17 mouse cellular contexts compared by ENCODE assay signal in the genomic region with DNA sequence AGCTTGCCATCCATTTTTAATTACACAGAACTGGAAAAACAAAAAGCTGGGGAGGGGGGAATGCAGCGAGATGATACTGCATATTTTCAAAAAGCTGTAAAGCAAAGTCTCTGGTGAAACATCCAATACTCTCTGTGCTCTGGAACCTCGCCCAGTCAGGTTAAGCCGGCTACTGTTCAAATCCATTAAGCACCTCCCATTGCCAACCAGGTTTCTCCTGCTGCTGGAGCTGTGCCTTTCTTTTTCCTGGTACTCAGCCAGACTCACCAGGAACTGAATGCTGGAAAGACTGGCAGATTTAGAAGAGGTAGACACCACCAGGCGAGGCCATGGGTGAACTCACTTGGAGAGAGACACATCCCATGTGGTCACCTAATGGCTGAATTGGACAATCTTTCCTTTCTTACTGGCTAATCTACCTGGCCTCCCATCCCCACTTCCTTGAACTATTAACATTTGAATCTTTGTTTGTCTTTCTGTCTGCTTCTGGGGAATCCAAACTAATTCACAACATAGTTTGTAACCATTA.
A peak's percentile ranks its signal among the peaks of the same experiment; 100 is the strongest.
DNase-seq lines count a peak whose midpoint lies in the region; ATAC-seq and TF ChIP-seq lines count a peak whose summit lies in the region.
"Had no signal": no experiment of that assay in that cellular context is flagged by ENCODE, and none has a peak within 500 bp of the region (broad histone marks: within the 10 kb centered on the region; RNA-seq: fewer than 3 reads in every experiment).

No protein-coding gene starts in this region.

- TF ChIP-seq CTCF in liver, adult 2 months (IDR thresholded peaks at IDR 0.05; ENCODE audit: low read depth, low read length), result no peak
- TF ChIP-seq CTCF in liver, postnatal 0 days (IDR thresholded peaks at IDR 0.05; ENCODE audit: low read depth), result no peak
- no peak for TF ChIP-seq CTCF in cerebellum, adult 2 months (IDR thresholded peaks at IDR 0.05; ENCODE audit: borderline replicate concordance, insufficient read depth, low read depth, low read length)

- no peak for ATAC-seq in liver, postnatal 0 days
- ATAC-seq in megakaryocyte, adult 5-6 weeks (ENCODE audit: poor library complexity, severe bottlenecking), result no peak
- ATAC-seq: lung, postnatal 0 days; midbrain, embryonic 13.5 days had no signal

- no peaks in the 10 kb centered on the region for H3K36me3 ChIP-seq in liver, adult 2 months (ENCODE audit: control insufficient read depth, insufficient read depth, low read length)
- no peaks in the 10 kb centered on the region for H3K36me3 ChIP-seq in liver, postnatal 0 days (replicated peaks; ENCODE audit: insufficient read depth, low read length)
- H3K36me3 ChIP-seq: heart, embryonic 12.5 days; hindbrain, embryonic 10.5 days; limb, embryonic 15.5 days; midbrain, embryonic 13.5 days; neural tube, embryonic 12.5 days had no signal

- TF ChIP-seq EP300 in liver, postnatal 0 days (IDR thresholded peaks at IDR 0.05; ENCODE audit: low read depth), result no peak

- no peak for TF ChIP-seq POLR2A in liver, adult 2 months (IDR thresholded peaks at IDR 0.05; ENCODE audit: extremely low read depth, insufficient read depth, low read length)
- no peak for TF ChIP-seq POLR2A in cerebellum, adult 2 months (IDR thresholded peaks at IDR 0.05; ENCODE audit: borderline replicate concordance, insufficient read depth, low read length)

- no peaks in the 10 kb centered on the region for H3K79me2 ChIP-seq in liver, adult 2 months (ENCODE audit: control insufficient read depth, insufficient read depth, low read length)

- no peak overlapping the region for H3K9ac ChIP-seq in liver, adult 2 months (ENCODE audit: low read depth, low read length)
- H3K9ac ChIP-seq in liver, postnatal 0 days (replicated peaks), result no peak overlapping the region
- H3K9ac ChIP-seq: heart, embryonic 12.5 days; limb, embryonic 15.5 days; midbrain, embryonic 13.5 days; neural tube, embryonic 12.5 days had no signal

- no peaks in the 10 kb centered on the region for H3K9me3 ChIP-seq in liver, postnatal 0 days (ENCODE audit: low read length)
- H3K9me3 ChIP-seq: heart, embryonic 12.5 days; hindbrain, embryonic 10.5 days; limb, embryonic 15.5 days; midbrain, embryonic 13.5 days; neural tube, embryonic 12.5 days had no signal

- H3K4me2 ChIP-seq in liver, postnatal 0 days (ENCODE audit: low read depth, low read length), result no peak overlapping the region
- H3K4me2 ChIP-seq: heart, embryonic 12.5 days; limb, embryonic 15.5 days; midbrain, embryonic 13.5 days; neural tube, embryonic 12.5 days had no signal

- WGBS in liver, adult 2 months, result 57% methylated on average over 4 of the region's 4 CpGs
- WGBS in liver, postnatal 0 days (ENCODE audit: insufficient replicate concordance), result 74% methylated on average over 4 of the region's 4 CpGs
- WGBS in cerebellum, adult 2 months, result 7% methylated on average over 4 of the region's 4 CpGs

- H3K27ac ChIP-seq in liver, adult 2 months (replicated peaks; ENCODE audit: insufficient read depth, low read depth, low read length), result no peak overlapping the region
- H3K27ac ChIP-seq in liver, postnatal 0 days (ENCODE audit: low read depth), result no peak overlapping the region
- H3K27ac ChIP-seq in cerebellum, adult 2 months (ENCODE audit: insufficient read depth, low read length), result no peak overlapping the region
- H3K27ac ChIP-seq: hindbrain, embryonic 10.5 days; kidney, postnatal 0 days; limb, embryonic 15.5 days; midbrain, embryonic 13.5 days; neural tube, embryonic 12.5 days had no signal

- no peaks in the 10 kb centered on the region for H3K27me3 ChIP-seq in liver, adult 2 months (ENCODE audit: control insufficient read depth, insufficient read depth, low read length)
- H3K27me3 ChIP-seq in liver, postnatal 0 days (ENCODE audit: insufficient read depth, low read length), result no peaks in the 10 kb centered on the region
- no peaks in the 10 kb centered on the region for H3K27me3 ChIP-seq in cerebellum, adult 2 months (ENCODE audit: control insufficient read depth, insufficient read depth, low read length)
- H3K27me3 ChIP-seq: heart, embryonic 12.5 days; limb, embryonic 15.5 days; midbrain, embryonic 13.5 days; neural tube, embryonic 12.5 days had no signal

- DNase-seq in adrenal gland, postnatal 25 days, result peak; percentile 1
- DNase-seq in adrenal gland, adult 18-20 months (ENCODE audit: low spot score in 2 of 2), result no peak
- peak; percentile 54 for DNase-seq in liver, adult 2 months (ENCODE audit: extremely low read depth, low read depth, low spot score)
- no peak for DNase-seq in liver, postnatal 0 days
- DNase-seq in cerebellum, adult 2 months, result peak; percentile 89 to 96
- peak; percentile 0 for DNase-seq in kidney, postnatal 14 days
- no peak for DNase-seq in adrenal gland, adult 2 months
- DNase-seq: thymus, adult 18-20 months had no signal

- no peak overlapping the region for H3K4me3 ChIP-seq in liver, adult 2 months (ENCODE audit: insufficient read depth, low read depth, low read length)
- H3K4me3 ChIP-seq in liver, postnatal 0 days (ENCODE audit: low read depth, low read length), result no peak overlapping the region
- H3K4me3 ChIP-seq in cerebellum, adult 2 months (replicated peaks; ENCODE audit: insufficient read depth, low read depth, low read length), result no peak overlapping the region
- H3K4me3 ChIP-seq: erythroblast, embryonic 14.5 days; heart, embryonic 12.5 days; hindbrain, embryonic 10.5 days; limb, embryonic 15.5 days; midbrain, embryonic 13.5 days; neural tube, embryonic 12.5 days had no signal

- H3K4me1 ChIP-seq in liver, adult 2 months (ENCODE audit: control insufficient read depth, insufficient read depth, low read length), result no peaks in the 10 kb centered on the region
- no peaks in the 10 kb centered on the region for H3K4me1 ChIP-seq in liver, postnatal 0 days (ENCODE audit: insufficient read depth)
- peaks cover 2% of the 10 kb centered on the region; the same call in 1 of the 2 replicates for H3K4me1 ChIP-seq in cerebellum, adult 2 months (ENCODE audit: control insufficient read depth, insufficient read depth, low read length)
- H3K4me1 ChIP-seq: heart, embryonic 12.5 days; hindbrain, embryonic 10.5 days; limb, embryonic 15.5 days; midbrain, embryonic 13.5 days; neural tube, embryonic 12.5 days had no signal

Comparison
In these comparisons a context has a peak if more than half of its experiments do, and no peak if none do; other contexts are left out.
1. DNase-seq: peak in adrenal gland, postnatal 25 days (single experiment), liver, adult 2 months (single experiment), cerebellum, adult 2 months (2 of 2) and kidney, postnatal 14 days (single experiment); none in adrenal gland, adult 18-20 months (0 of 2), liver, postnatal 0 days (single experiment) and adrenal gland, adult 2 months (single experiment).